ENCODE assay signal across 15 mouse cellular contexts in the genomic region with DNA sequence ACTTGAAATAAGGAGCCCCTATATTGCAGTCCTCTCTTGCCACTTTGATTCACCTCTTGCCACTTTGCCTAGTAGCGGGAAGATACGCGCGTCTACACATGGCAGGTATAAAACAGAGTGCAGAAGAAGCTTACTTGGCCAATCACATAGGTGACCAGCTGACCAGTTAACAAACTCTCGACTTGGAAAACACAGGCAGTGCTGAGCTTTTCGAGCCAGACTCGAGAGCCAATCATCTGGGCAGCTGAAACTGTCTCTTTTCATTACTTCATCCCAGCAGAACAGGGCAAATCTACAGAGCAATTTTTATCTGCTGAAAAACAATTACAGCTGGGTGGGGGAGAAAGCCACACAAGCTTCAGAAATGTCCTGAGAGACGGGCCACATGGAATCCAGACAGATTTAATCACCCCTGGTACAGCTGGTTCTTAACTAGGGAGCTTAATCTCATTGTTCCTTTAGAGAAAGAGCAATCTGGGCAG.
DNase-seq lines count a peak whose midpoint lies in the region; ATAC-seq and TF ChIP-seq lines count a peak whose summit lies in the region.
"Had no signal": no experiment of that assay in that cellular context is flagged by ENCODE, and none has a peak within 500 bp of the region (broad histone marks: within the 10 kb centered on the region; RNA-seq: fewer than 3 reads in every experiment).

No protein-coding gene starts in this region.

- no peak for TF ChIP-seq CTCF in layer of hippocampus, adult 2 months (conservative IDR thresholded peaks at IDR 0.05)

- peaks cover 33% of the 10 kb centered on the region for H3K4me1 ChIP-seq in limb, embryonic 10.5 days
- H3K4me1 ChIP-seq: liver, embryonic 13.5 days had no signal

- peak; percentile 8 to 29 for DNase-seq in adrenal gland, adult (ENCODE audit: inconsistent age in 2 of 2, low spot score in 1 of 2)
- no peak for DNase-seq in adrenal gland, postnatal 36 days
- DNase-seq in layer of hippocampus, adult 2 months (ENCODE audit: low spot score in 2 of 2) = peak in 1 of 2 experiments; percentile 29
- DNase-seq in layer of hippocampus, postnatal 14 days (ENCODE audit: low spot score in 2 of 2) = no peak
- peak; percentile 33 for DNase-seq in limb, embryonic 10.5 days (ENCODE audit: low spot score)
- DNase-seq in frontal cortex, postnatal 25 days (ENCODE audit: low spot score in 2 of 2) = no peak
- DNase-seq in kidney, adult 11 months = no peak
- DNase-seq: cerebellum, postnatal 25 days; kidney, adult 9 months; liver, embryonic 13.5 days; lung, postnatal 36 days; right cerebral cortex, adult 18-20 months had no signal

- ATAC-seq in erythroblast, adult 5-6 weeks (replicated peaks; ENCODE audit: low FRiP score, poor library complexity, severe bottlenecking) = no peak

- H3K9me3 ChIP-seq in limb, embryonic 10.5 days (replicated peaks) = no peaks in the 10 kb centered on the region
- H3K9me3 ChIP-seq: liver, embryonic 13.5 days had no signal

- H3K27ac ChIP-seq in layer of hippocampus, adult 2 months = peak overlapping the region; percentile 65; the same call in 1 of the 2 replicates
- no peak overlapping the region for H3K27ac ChIP-seq in limb, embryonic 10.5 days
- H3K27ac ChIP-seq: heart, adult 2 months; left cerebral cortex, adult 2 months; liver, embryonic 13.5 days had no signal

- 67% methylated on average over 8 of the region's 8 CpGs for WGBS in limb, embryonic 10.5 days

- H3K4me3 ChIP-seq in layer of hippocampus, adult 2 months = no peak overlapping the region
- no peak overlapping the region for H3K4me3 ChIP-seq in limb, embryonic 10.5 days
- H3K4me3 ChIP-seq: heart, adult 2 months; left cerebral cortex, adult 2 months; liver, embryonic 13.5 days had no signal

- no peaks in the 10 kb centered on the region for H3K36me3 ChIP-seq in limb, embryonic 10.5 days
- H3K36me3 ChIP-seq: liver, embryonic 13.5 days had no signal

- peaks cover 61% of the 10 kb centered on the region for H3K27me3 ChIP-seq in limb, embryonic 10.5 days (ENCODE audit: low read depth, poor library complexity, severe bottlenecking)
- H3K27me3 ChIP-seq: liver, embryonic 13.5 days had no signal

Comparison
In these comparisons a context has a peak if more than half of its experiments do, and no peak if none do; other contexts are left out.
1. DNase-seq: peak in adrenal gland, adult (2 of 2) and limb, embryonic 10.5 days (single experiment); none in adrenal gland, postnatal 36 days (0 of 2), layer of hippocampus, postnatal 14 days (0 of 2), frontal cortex, postnatal 25 days (0 of 2) and kidney, adult 11 months (single experiment).